Comparison of ENCODE assay signal across 10 mouse cellular contexts in the genomic region with DNA sequence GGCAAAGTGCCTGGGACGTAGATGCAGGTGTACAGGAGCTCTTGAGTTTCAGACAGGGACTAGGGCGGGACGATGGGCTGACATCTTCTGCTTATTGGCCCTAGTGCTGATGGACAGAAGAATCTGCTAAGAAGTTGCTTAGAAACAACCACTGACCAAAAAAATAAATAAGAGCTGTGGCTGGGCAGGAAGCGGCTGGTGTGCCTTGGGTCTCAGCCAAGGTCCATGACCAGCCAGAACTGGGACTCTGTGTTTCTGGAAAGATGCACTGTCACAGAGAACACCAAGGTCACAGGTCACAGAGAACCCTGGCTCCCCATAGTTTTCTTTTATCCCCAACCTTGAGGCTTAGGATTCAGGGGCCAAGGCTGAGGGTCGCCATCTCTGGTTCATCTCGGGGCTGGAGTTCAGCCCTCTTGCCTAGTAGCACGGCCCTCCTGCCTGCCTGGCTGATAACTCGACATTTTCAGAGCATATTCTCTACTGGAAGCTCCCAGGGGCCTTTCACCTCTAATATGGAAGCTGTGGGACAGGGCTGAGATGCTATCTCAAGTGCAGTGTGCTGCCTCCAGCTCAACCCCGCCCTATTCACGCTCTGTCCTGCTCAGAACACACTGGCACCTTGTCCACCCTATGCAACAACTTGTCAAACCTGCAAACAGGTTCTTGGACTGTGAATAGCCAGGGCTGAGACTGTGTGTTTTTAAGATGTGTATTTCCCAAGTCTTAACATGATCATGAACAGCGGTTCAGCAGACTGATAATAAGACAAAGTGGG. TPM values are rescaled to one million over a fixed set of nuclear protein-coding genes. Genes with fewer than 3 reads are reported as not detected.
A peak's percentile ranks its signal among the peaks of the same experiment; 100 is the strongest.
DNase-seq lines count a peak whose midpoint lies in the region; TF ChIP-seq lines count a peak whose summit lies in the region.
"Had no signal": no experiment of that assay in that cellular context is flagged by ENCODE, and none has a peak within 500 bp of the region (broad histone marks: within the 10 kb centered on the region; RNA-seq: fewer than 3 reads in every experiment).

No protein-coding gene starts in this region.

- H3K79me2 ChIP-seq in heart, adult 2 months (replicated peaks; ENCODE audit: control insufficient read depth, insufficient read depth, low read length): no peaks in the 10 kb centered on the region
- H3K79me2 ChIP-seq in liver, adult 2 months (ENCODE audit: control insufficient read depth, insufficient read depth, low read length): no peaks in the 10 kb centered on the region

- no peaks in the 10 kb centered on the region for H3K36me3 ChIP-seq in heart, adult 2 months (ENCODE audit: control insufficient read depth, insufficient read depth, low read length)
- H3K36me3 ChIP-seq in liver, adult 2 months (ENCODE audit: control insufficient read depth, insufficient read depth, low read length): no peaks in the 10 kb centered on the region
- H3K36me3 ChIP-seq in small intestine, adult 2 months (ENCODE audit: control insufficient read depth, insufficient read depth, low read length): peaks cover 9% of the 10 kb centered on the region

- no peak for TF ChIP-seq POLR2A in heart, adult 2 months (IDR thresholded peaks at IDR 0.05; ENCODE audit: insufficient read depth, low read depth, low read length)
- no peak for TF ChIP-seq POLR2A in liver, adult 2 months (IDR thresholded peaks at IDR 0.05; ENCODE audit: extremely low read depth, insufficient read depth, low read length)
- no peak for TF ChIP-seq POLR2A in small intestine, adult 2 months (IDR thresholded peaks at IDR 0.05; ENCODE audit: low read depth, low read length)

- DNase-seq in ovary, adult 18-20 months (ENCODE audit: low spot score): peak; percentile 67
- no peak for DNase-seq in ovary, postnatal 10 days (ENCODE audit: low spot score)
- DNase-seq in heart, adult 2 months: peak; percentile 51 to 75
- peak; percentile 75 for DNase-seq in liver, adult 2 months (ENCODE audit: extremely low read depth, low read depth, low spot score)
- DNase-seq in frontal cortex, adult 2 months (ENCODE audit: extremely low spot score in 1 of 2, low spot score in 1 of 2): no peak
- no peak for DNase-seq in right cerebral cortex, adult 2 months (ENCODE audit: low spot score in 2 of 2)
- no peak for DNase-seq in left cerebral cortex, adult 8-10 months (ENCODE audit: low spot score in 2 of 2)

- no peaks in the 10 kb centered on the region for H3K27me3 ChIP-seq in heart, adult 2 months (ENCODE audit: control insufficient read depth, insufficient read depth, low read length)
- H3K27me3 ChIP-seq in liver, adult 2 months (ENCODE audit: control insufficient read depth, insufficient read depth, low read length): no peaks in the 10 kb centered on the region
- H3K27me3 ChIP-seq in small intestine, adult 2 months (ENCODE audit: control insufficient read depth, insufficient read depth, low read length): no peaks in the 10 kb centered on the region
- H3K27me3 ChIP-seq: embryonic facial prominence, embryonic 13.5 days had no signal

- TF ChIP-seq CTCF in heart, adult 2 months (IDR thresholded peaks at IDR 0.05): no peak
- no peak for TF ChIP-seq CTCF in liver, adult 2 months (IDR thresholded peaks at IDR 0.05; ENCODE audit: low read depth, low read length)
- no peak for TF ChIP-seq CTCF in small intestine, adult 2 months (IDR thresholded peaks at IDR 0.05; ENCODE audit: extremely low read depth, insufficient read length, insufficient replicate concordance, low read depth, low read length)

- intact Hi-C loops in heart, adult 2 months (cut with DNase I): loop anchor here (5.0 kb wide), 1 partner anchor 46 kb away; the partner anchor contains the start of gene Adamtsl4

- no peak overlapping the region for H3K9ac ChIP-seq in heart, adult 2 months (ENCODE audit: low read depth, low read length)
- no peak overlapping the region for H3K9ac ChIP-seq in liver, adult 2 months (ENCODE audit: low read depth, low read length)
- H3K9ac ChIP-seq: embryonic facial prominence, embryonic 13.5 days; liver, embryonic 14.5 days had no signal

- 0 out of 2 replicates have a peak, but pooled peaks have one; percentile 16 for TF ChIP-seq EP300 in heart, adult 2 months (IDR thresholded peaks at IDR 0.05; ENCODE audit: insufficient read depth, low read depth, low read length)

- peak overlapping the region; percentile 40 for H3K27ac ChIP-seq in heart, adult 2 months
- peak overlapping the region; percentile 62 for H3K27ac ChIP-seq in liver, adult 2 months (replicated peaks; ENCODE audit: insufficient read depth, low read depth, low read length)
- peak overlapping the region; percentile 55 for H3K27ac ChIP-seq in small intestine, adult 2 months (ENCODE audit: insufficient read depth, low read depth, low read length)
- H3K27ac ChIP-seq: embryonic facial prominence, embryonic 13.5 days; liver, embryonic 14.5 days had no signal

- peaks cover 8% of the 10 kb centered on the region for H3K4me1 ChIP-seq in heart, adult 2 months (ENCODE audit: control insufficient read depth, insufficient read depth, low read length)
- H3K4me1 ChIP-seq in liver, adult 2 months (ENCODE audit: control insufficient read depth, insufficient read depth, low read length): peaks cover 6% of the 10 kb centered on the region; the same call in 1 of the 2 replicates
- H3K4me1 ChIP-seq in small intestine, adult 2 months (ENCODE audit: control insufficient read depth, insufficient read depth, insufficient read length, low read length): peaks cover 15% of the 10 kb centered on the region

- H3K4me3 ChIP-seq in heart, adult 2 months: no peak overlapping the region
- no peak overlapping the region for H3K4me3 ChIP-seq in liver, adult 2 months (ENCODE audit: insufficient read depth, low read depth, low read length)
- no peak overlapping the region for H3K4me3 ChIP-seq in small intestine, adult 2 months (ENCODE audit: low read depth, low read length)
- H3K4me3 ChIP-seq: embryonic facial prominence, embryonic 13.5 days had no signal

- WGBS in heart, adult 2 months: 53% methylated on average over 11 of the region's 11 CpGs
- 61% methylated on average over 11 of the region's 11 CpGs for WGBS in liver, adult 2 months
- WGBS in small intestine, adult 2 months: 73% methylated on average over 11 of the region's 11 CpGs

RNA-seq across cellular contexts. Expression of gene Ecm1, which starts 6.4 kb away (rescaled TPM):
- total RNA-seq in heart, adult 2 months (2021): 10 to 100 TPM; 54.4 to 61.9 TPM
- polyA plus RNA-seq in heart, adult 2 months (2012; rRNA removed): 173 and 200 TPM in 2 replicates
- 48.1 and 87.7 TPM in 2 replicates for total RNA-seq in liver, adult 2 months (2014; rRNA removed)
- polyA plus RNA-seq in liver, adult 2 months (2012; rRNA removed): 354 and 374 TPM in 2 replicates
- 157 and 174 TPM in 2 replicates for polyA plus RNA-seq in small intestine, adult 2 months (2012; rRNA removed)
- polyA plus RNA-seq in frontal cortex, adult 2 months (2012; rRNA removed): 19.9 and 23.0 TPM in 2 replicates
- total RNA-seq in left cerebral cortex, adult 8-10 months (2022): 10 to 100 TPM; 10.2 to 13.3 (median 11.7) TPM

RNA-seq across cellular contexts. Expression of gene Tars2, which starts 27.1 kb away (rescaled TPM):
- total RNA-seq in heart, adult 2 months (2021): 10 to 100 TPM; 42.1 to 45.3 TPM
- 31.3 and 54.4 TPM in 2 replicates for polyA plus RNA-seq in heart, adult 2 months (2012; rRNA removed)
- 18.9 and 22.2 TPM in 2 replicates for total RNA-seq in liver, adult 2 months (2014; rRNA removed)
- 24.6 and 26.5 TPM in 2 replicates for polyA plus RNA-seq in liver, adult 2 months (2012; rRNA removed)
- 10.9 and 21.3 TPM in 2 replicates for polyA plus RNA-seq in small intestine, adult 2 months (2012; rRNA removed)
- polyA plus RNA-seq in frontal cortex, adult 2 months (2012; rRNA removed): 37.5 and 38.4 TPM in 2 replicates
- total RNA-seq in left cerebral cortex, adult 8-10 months (2022): 10 to 100 TPM; 36.2 to 40.6 (median 37.4) TPM

RNA-seq across cellular contexts. Expression of gene Adamtsl4, which starts 45.2 kb away (rescaled TPM):
- 10 to 100 TPM; 39.2 to 51.4 TPM for total RNA-seq in heart, adult 2 months (2021)
- 36.2 and 46.2 TPM in 2 replicates for polyA plus RNA-seq in heart, adult 2 months (2012; rRNA removed)
- total RNA-seq in liver, adult 2 months (2014; rRNA removed): 0.55 and 1.6 TPM in 2 replicates
- polyA plus RNA-seq in liver, adult 2 months (2012; rRNA removed): 2.5 and 4.7 TPM in 2 replicates
- 6.4 and 8.2 TPM in 2 replicates for polyA plus RNA-seq in small intestine, adult 2 months (2012; rRNA removed)
- 3.5 and 4.1 TPM in 2 replicates for polyA plus RNA-seq in frontal cortex, adult 2 months (2012; rRNA removed)
- total RNA-seq in left cerebral cortex, adult 8-10 months (2022): 10 to 100 TPM in 3 of 4 experiments, 1 to 10 TPM in 1; 9.4 to 12.9 (median 11.4) TPM

Comparison
In these comparisons a context has a peak if more than half of its experiments do, and no peak if none do; other contexts are left out.
1. DNase-seq: peak in ovary, adult 18-20 months (single experiment), heart, adult 2 months (2 of 2) and liver, adult 2 months (single experiment); none in ovary, postnatal 10 days (single experiment), frontal cortex, adult 2 months (0 of 2), right cerebral cortex, adult 2 months (0 of 2) and left cerebral cortex, adult 8-10 months (0 of 2).
2. Peak in every context shown above with its lines, with median percentiles within 50 percentile points of each other: H3K27ac ChIP-seq.